Mouse (Mus musculus) T-helper 1 cell (primary cell): Measurements from ENCODE around the gene Gpr19.

Experiments used
- in situ Hi-C: fragments of 300-600 bp; cut with MboI, MseI; formaldehyde crosslinking; loops from one replicate; pipeline ENCODE4 v1.15.1; 2025; ENCODE audit warnings: high pct_unique_total_duplicates

Gpr19 gene

GRCm38 (mm10) chr6:134924262-134924661, 25.9 kb upstream of the Gpr19 start:
- in situ Hi-C loops: loop anchor here (10.0 to 25.0 kb wide), 2 partner anchors 1588 to 1631 kb away; partner anchors contain the start of gene Atf7ip

DNA sequence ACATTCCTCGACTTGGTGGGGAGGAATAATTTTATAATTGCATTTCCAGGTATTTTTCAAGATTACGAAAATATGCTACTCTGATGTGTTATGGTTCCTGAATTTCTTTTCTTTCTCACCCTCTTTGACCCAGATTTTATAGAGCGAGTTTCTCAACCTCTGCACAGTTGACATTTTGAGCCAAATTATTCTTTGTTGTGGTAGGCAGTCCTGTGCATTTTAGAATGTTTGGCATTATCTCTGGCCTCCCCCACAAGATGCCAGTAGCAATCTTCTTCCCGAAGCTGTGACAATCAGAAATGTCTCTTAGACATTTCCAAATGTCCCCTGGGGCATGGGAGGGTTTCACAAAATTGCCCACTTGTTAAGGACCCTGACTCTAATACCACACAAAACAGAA, 25.3 kb upstream of the Gpr19 start:
- in situ Hi-C loops: loop anchor here (10.0 to 25.0 kb wide), 2 partner anchors 1589 to 1631 kb away; partner anchors contain the start of gene Atf7ip

GRCm38 (mm10) chr6:134922511-134923195, 24.3 kb upstream of the Gpr19 start:
- in situ Hi-C loops: loop anchor here (10.0 to 25.0 kb wide), 2 partner anchors 1590 to 1632 kb away; partner anchors contain the start of gene Atf7ip

- in situ Hi-C loops: loop anchor here (10.0 to 25.0 kb wide), 2 partner anchors 1590 to 1633 kb away; partner anchors contain the start of gene Atf7ip
These were observed 23.5 kb upstream of the Gpr19 start for GRCm38 (mm10) chr6:134921695-134922510.

- in situ Hi-C loops: loop anchor here (10.0 to 25.0 kb wide), 2 partner anchors 1591 to 1634 kb away; partner anchors contain the start of gene Atf7ip
These were observed 22.8 kb upstream of the Gpr19 start for GRCm38 (mm10) chr6:134921014-134921694.

GRCm38 (mm10) chr6:134920190-134921013, 22.0 kb upstream of the Gpr19 start, which contains the start of gene Cdkn1b:
TSS of gene Cdkn1b (plus strand) at chr6:134920401.
- in situ Hi-C loops: loop anchor here (10.0 to 25.0 kb wide), 2 partner anchors 1592 to 1634 kb away; partner anchors contain the start of gene Atf7ip

DNA sequence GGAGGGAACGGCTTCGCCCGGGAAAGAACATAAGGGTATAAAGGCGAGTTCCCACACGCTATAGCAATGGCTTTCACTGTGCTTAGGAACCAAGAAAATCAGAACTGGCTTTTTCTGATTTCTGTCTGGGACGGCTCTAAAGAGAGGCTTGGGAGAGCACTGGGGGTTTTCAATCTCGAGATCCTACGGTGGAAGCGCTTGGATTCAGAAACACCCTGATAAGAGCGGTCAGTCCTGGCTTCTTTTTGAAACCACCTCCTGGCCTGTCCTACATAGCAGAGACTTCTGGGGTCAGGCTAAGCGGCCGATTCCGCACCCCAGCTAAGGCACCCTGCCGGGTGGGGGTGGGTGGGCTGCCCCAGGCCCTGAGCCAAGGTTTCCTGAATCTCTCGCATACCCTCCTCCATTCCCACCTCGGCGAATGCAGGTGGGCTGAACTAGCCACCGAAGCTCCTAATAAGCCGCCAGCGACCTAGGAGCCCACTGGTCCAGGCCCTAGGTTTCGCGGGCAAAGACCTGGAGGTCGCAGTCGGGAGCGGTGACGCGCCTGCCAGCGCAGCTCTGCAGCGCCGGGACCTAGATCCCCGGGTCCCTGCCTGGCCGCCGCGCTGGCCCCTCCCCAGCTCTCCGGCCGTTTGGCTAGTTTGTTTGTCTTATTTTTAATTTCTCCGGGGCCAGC, 21.3 kb upstream of the Gpr19 start:
- in situ Hi-C loops: loop anchor here (10.0 to 25.0 kb wide), 2 partner anchors 1593 to 1635 kb away; partner anchors contain the start of gene Atf7ip

DNA sequence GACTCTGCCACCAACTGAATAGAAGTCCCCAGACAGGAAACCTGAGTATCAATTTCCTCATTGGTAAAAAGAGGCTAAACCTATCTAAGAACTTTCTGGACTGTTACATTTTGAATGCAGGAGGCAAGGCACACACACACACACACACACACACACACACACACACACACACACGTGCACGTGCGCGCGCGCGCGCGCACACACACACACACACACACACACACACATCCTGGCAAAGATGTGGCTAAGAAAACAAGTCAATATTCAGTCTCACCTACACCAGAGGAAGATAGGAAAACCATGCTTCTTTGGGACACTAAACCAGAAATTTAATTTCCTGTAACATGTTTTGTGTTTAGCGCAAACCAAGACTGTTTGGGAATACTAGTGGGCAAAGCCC, 20.4 kb upstream of the Gpr19 start:
- in situ Hi-C loops: loop anchor here (25.0 kb wide), 1 partner anchor 1594 kb away; the partner anchor contains the start of gene Atf7ip

DNA sequence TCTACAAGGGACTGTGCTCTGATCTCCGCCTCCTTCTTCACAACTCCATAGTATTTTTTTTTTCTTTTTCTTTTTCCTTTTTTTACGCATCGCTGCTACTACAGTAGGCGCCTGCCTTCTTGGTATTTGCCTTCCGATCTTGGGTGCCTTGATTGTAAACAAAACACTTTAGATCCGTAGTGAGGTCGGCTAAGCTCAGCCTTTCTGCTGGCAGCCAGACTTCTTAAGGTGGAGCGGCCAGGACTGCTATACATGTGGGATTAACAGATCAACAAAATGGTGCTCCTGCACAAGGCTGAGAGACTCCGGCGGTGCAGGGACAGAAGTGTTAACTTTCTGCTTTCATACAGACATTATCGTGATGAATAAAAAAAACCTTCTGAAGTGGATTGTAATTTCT, 18.7 kb upstream of the Gpr19 start:
- in situ Hi-C loops: loop anchor here (25.0 kb wide), 1 partner anchor 1595 kb away; the partner anchor contains the start of gene Atf7ip

- in situ Hi-C loops: loop anchor here (25.0 kb wide), 1 partner anchor 1596 kb away; the partner anchor contains the start of gene Atf7ip
These were observed 18.3 kb upstream of the Gpr19 start for GRCm38 (mm10) chr6:134916641-134917040.

- in situ Hi-C loops: loop anchor here (25.0 kb wide), 1 partner anchor 1598 kb away; the partner anchor contains the start of gene Atf7ip
These were observed 16.1 kb upstream of the Gpr19 start for GRCm38 (mm10) chr6:134914523-134914922.

GRCm38 (mm10) chr6:134905811-134906210, 7.4 kb upstream of the Gpr19 start:
- in situ Hi-C loops: loop anchor here (25.0 kb wide), 1 partner anchor 1606 kb away; the partner anchor contains the start of gene Atf7ip

DNA sequence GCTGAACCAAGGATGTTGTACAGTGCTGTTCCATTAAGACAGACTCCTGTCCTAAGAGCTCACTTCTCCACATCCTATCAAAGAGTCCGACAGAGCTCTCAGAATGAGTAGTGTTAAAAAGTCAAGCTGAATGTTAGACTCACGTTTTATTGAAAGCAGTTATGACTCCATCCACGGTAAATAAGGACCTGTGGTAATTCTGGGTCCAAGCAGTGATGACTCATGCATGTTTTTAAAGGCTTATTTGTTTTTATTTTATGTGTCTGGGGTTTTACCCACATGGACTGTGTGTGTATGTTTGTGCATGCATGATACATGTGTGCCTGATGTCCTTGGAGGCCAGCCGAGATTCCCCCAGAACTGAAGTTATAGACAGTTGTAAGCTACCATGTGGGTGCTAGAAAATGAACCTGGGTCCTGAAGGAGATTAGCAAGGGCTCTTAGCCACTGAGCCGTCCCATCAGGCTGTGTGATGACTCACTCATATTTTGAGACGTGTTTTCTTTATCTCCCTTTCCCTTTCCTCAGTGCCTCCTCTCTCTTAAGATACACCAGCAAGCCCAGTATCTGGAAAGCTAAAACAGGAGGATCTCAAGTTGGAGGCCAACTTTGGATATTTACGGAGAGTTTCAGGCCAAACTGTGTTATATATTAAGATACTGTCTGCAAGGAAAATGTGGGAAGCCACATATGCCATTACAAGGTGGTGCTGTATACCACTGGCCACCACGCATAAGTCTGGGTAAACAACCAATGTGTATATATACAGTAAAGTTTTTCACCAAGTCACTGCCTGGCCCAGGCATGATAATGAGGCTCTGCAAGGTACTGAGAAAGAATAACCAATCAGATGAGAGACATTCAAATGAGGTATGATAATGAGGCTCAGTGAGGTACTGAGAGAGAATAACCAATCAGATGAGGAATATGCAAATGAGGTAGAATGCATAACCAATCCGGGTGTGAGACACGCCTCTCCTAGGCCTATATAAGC, 5.8 kb upstream of the Gpr19 start:
- in situ Hi-C loops: loop anchor here (25.0 kb wide), 1 partner anchor 1608 kb away; the partner anchor contains the start of gene Atf7ip

- in situ Hi-C loops: loop anchor here (25.0 kb wide), 1 partner anchor 1609 kb away; the partner anchor contains the start of gene Atf7ip
These were observed 5.0 kb upstream of the Gpr19 start for GRCm38 (mm10) chr6:134903368-134903767.

DNA sequence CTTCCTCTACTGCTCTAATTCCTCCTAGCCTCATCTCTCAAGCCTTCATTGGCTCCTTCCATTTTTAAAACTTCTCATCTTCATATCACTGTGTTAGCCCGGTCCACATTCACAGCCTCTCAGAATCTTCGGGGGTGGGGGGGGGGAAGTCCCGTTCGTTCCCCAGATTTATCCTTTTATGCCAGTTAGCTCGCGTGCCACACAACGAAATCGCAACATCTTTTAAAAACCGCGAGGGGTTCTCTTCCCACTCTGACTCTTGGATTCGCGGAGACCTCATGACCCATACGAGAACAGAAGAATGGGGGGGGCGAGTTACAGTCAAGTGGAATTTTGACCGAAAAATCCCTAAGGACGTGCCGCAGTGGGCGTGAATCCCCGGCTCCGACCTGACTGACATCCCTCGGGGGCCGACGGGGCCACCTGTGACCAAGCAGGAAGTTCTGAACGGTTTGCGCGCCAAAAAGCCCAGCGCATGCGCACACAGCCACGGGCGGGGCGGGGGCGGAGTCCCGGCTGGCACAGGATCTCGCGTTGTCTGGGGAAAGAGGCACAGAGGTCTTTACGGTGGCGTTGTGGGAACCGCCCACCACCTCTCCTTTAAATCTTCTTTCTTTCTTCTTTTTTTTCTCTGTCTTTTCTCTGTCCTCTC, 809 bp downstream of the Gpr19 start:
- in situ Hi-C loops: loop anchor here (5.0 kb wide), 1 partner anchor 35 kb away; no protein-coding TSS in a partner anchor

- in situ Hi-C loops: loop anchor here (5.0 kb wide), 1 partner anchor 35 kb away; no protein-coding TSS in a partner anchor
These were observed 1.6 kb downstream of the Gpr19 start for GRCm38 (mm10) chr6:134896570-134897436.

DNA sequence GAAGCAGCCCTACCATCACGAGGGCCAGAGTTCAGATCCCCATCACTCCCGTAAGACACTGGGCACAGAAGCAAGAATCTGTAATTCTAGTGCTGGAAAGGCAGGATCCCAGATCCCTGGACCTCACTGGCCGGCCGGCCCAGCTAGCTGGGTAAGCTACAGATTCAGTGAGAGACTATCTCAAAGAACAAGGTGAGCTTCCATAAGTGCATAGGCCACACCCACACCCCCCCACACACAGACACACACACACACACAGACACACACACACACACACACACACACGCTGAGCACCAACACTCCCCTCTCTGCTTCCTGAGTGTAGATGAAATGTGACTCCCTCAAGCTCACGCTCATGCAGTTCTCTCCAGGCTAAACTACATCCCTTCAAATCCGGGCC, 7.9 kb downstream of the Gpr19 start:
- in situ Hi-C loops: no loop called here
